ENCODE assay signal across 10 mouse cellular contexts in the genomic region with DNA sequence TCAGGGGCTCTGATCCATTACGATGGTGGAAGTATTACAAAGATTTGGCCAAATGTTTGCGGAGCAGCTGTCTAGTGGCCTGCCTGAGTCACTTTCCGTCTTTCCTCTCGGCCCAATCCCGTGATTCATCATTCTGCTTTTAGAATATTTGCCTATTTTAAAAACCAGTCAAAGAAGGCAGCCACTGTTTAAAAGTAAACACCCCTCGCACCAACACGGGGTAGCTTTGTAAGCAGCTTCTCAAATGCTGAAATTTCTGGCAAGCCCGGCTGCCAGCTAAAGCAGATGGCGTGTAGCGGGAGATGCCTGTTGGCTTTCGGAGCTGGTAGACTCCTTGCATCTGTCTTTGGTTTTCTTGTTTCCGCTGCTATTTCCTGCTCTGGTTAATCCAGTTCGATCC. TPM values are rescaled to one million over a fixed set of nuclear protein-coding genes. Genes with fewer than 3 reads are reported as not detected.
DNase-seq lines count a peak whose midpoint lies in the region; ATAC-seq and TF ChIP-seq lines count a peak whose summit lies in the region.
"Had no signal": no experiment of that assay in that cellular context is flagged by ENCODE, and none has a peak within 500 bp of the region (broad histone marks: within the 10 kb centered on the region; RNA-seq: fewer than 3 reads in every experiment).

No protein-coding gene starts in this region.

- no peak overlapping the region for H3K4me3 ChIP-seq in forebrain, embryonic 14.5 days (ENCODE audit: low read depth, low read length)
- H3K4me3 ChIP-seq in forebrain, embryonic 12.5 days (replicated peaks): no peak overlapping the region
- peak overlapping the region; percentile 26 for H3K4me3 ChIP-seq in cerebellum, adult 2 months (replicated peaks; ENCODE audit: insufficient read depth, low read depth, low read length)
- H3K4me3 ChIP-seq in thymus, adult 2 months (ENCODE audit: control insufficient read depth, insufficient read depth, low read length): no peak overlapping the region
- H3K4me3 ChIP-seq: neural tube, embryonic 13.5 days had no signal

- DNase-seq in forebrain, embryonic 14.5 days (ENCODE audit: low spot score): peak; percentile 88
- peak; percentile 63 to 79 for DNase-seq in cerebellum, adult 2 months
- peak; percentile 53 for DNase-seq in gastrocnemius, postnatal 14 days
- peak; percentile 24 for DNase-seq in lung, postnatal 10 days
- DNase-seq in thymus, adult 2 months: no peak
- DNase-seq in thymus, postnatal 25 days: no peak

- 64% methylated on average over 13 of the region's 13 CpGs for WGBS in forebrain, embryonic 14.5 days
- WGBS in forebrain, embryonic 12.5 days: 90% methylated on average over 13 of the region's 13 CpGs
- 7% methylated on average over 13 of the region's 13 CpGs for WGBS in cerebellum, adult 2 months
- 77% methylated on average over 13 of the region's 13 CpGs for WGBS in thymus, adult 2 months

- intact Hi-C loops in gastrocnemius, postnatal 14 days (cut with DNase I; ENCODE audit: low total_unique reads): no loop called here

- H3K36me3 ChIP-seq in forebrain, embryonic 14.5 days (ENCODE audit: control insufficient read depth, insufficient read depth, low read length): no peaks in the 10 kb centered on the region
- no peaks in the 10 kb centered on the region for H3K36me3 ChIP-seq in forebrain, embryonic 12.5 days (replicated peaks)
- H3K36me3 ChIP-seq in thymus, adult 2 months (ENCODE audit: control insufficient read depth, insufficient read depth, low read length): no peaks in the 10 kb centered on the region
- H3K36me3 ChIP-seq: neural tube, embryonic 13.5 days had no signal

- TF ChIP-seq POLR2A in cerebellum, adult 2 months (IDR thresholded peaks at IDR 0.05; ENCODE audit: borderline replicate concordance, insufficient read depth, low read length): no peak
- no peak for TF ChIP-seq POLR2A in thymus, adult 2 months (IDR thresholded peaks at IDR 0.05; ENCODE audit: control insufficient read depth, extremely low read depth, insufficient read depth, low read length, poor library complexity)

- no peaks in the 10 kb centered on the region for H3K9me3 ChIP-seq in forebrain, embryonic 14.5 days (replicated peaks; ENCODE audit: control insufficient read depth, low read length)
- no peaks in the 10 kb centered on the region for H3K9me3 ChIP-seq in forebrain, embryonic 12.5 days
- H3K9me3 ChIP-seq: neural tube, embryonic 13.5 days had no signal

- H3K4me1 ChIP-seq in forebrain, embryonic 14.5 days (ENCODE audit: control insufficient read depth, insufficient read depth, low read length): no peaks in the 10 kb centered on the region
- H3K4me1 ChIP-seq in forebrain, embryonic 12.5 days: 0 out of 2 replicates have a peak, but pooled peaks cover 2% of the 10 kb centered on the region
- H3K4me1 ChIP-seq in cerebellum, adult 2 months (ENCODE audit: control insufficient read depth, insufficient read depth, low read length): peaks cover 6% of the 10 kb centered on the region; the same call in 1 of the 2 replicates
- H3K4me1 ChIP-seq in thymus, adult 2 months (replicated peaks; ENCODE audit: control insufficient read depth, insufficient read depth, low read length): no peaks in the 10 kb centered on the region; the same call in 1 of the 2 replicates
- H3K4me1 ChIP-seq: neural tube, embryonic 13.5 days had no signal

- H3K9ac ChIP-seq in forebrain, embryonic 14.5 days (ENCODE audit: low read length): no peak overlapping the region
- H3K9ac ChIP-seq in forebrain, embryonic 12.5 days: no peak overlapping the region
- H3K9ac ChIP-seq: neural tube, embryonic 13.5 days had no signal

- no peak overlapping the region; the same call in 1 of the 2 replicates for H3K27ac ChIP-seq in forebrain, embryonic 14.5 days (ENCODE audit: low read depth, low read length)
- H3K27ac ChIP-seq in forebrain, embryonic 12.5 days: no peak overlapping the region
- H3K27ac ChIP-seq in cerebellum, adult 2 months (ENCODE audit: insufficient read depth, low read length): no peak overlapping the region
- H3K27ac ChIP-seq in thymus, adult 2 months (ENCODE audit: control insufficient read depth, insufficient read depth, low read length): no peak overlapping the region
- H3K27ac ChIP-seq: kidney, postnatal 0 days; neural tube, embryonic 13.5 days had no signal

- TF ChIP-seq CTCF in cerebellum, adult 2 months (IDR thresholded peaks at IDR 0.05; ENCODE audit: borderline replicate concordance, insufficient read depth, low read depth, low read length): no peak
- TF ChIP-seq CTCF in thymus, adult 2 months (IDR thresholded peaks at IDR 0.05; ENCODE audit: borderline replicate concordance, control insufficient read depth, extremely low read depth, insufficient read depth, low read length, poor library complexity): no peak

- peak; percentile 91 for ATAC-seq in forebrain, embryonic 14.5 days
- ATAC-seq in forebrain, embryonic 12.5 days (ENCODE audit: low FRiP score): no peak
- ATAC-seq in inflammation-experienced regulatory T-cells, adult 6 months: no peak

- no peaks in the 10 kb centered on the region for H3K27me3 ChIP-seq in forebrain, embryonic 14.5 days (replicated peaks; ENCODE audit: control insufficient read depth, insufficient read depth, low read length)
- no peaks in the 10 kb centered on the region for H3K27me3 ChIP-seq in forebrain, embryonic 12.5 days
- no peaks in the 10 kb centered on the region for H3K27me3 ChIP-seq in cerebellum, adult 2 months (ENCODE audit: control insufficient read depth, insufficient read depth, low read length)
- no peaks in the 10 kb centered on the region for H3K27me3 ChIP-seq in thymus, adult 2 months (ENCODE audit: control insufficient read depth, insufficient read depth, low read length)
- H3K27me3 ChIP-seq: neural tube, embryonic 13.5 days had no signal

- H3K4me2 ChIP-seq in forebrain, embryonic 14.5 days (ENCODE audit: low read length): no peak overlapping the region
- no peak overlapping the region for H3K4me2 ChIP-seq in forebrain, embryonic 12.5 days
- H3K4me2 ChIP-seq: neural tube, embryonic 13.5 days had no signal

RNA-seq across cellular contexts. Expression of a gene that starts 14.4 kb away (rescaled TPM):
- not detected in 2 replicates for polyA plus RNA-seq in forebrain, embryonic 14.5 days (2014; fragmentation: Nextera tagmentation; extraction: Ambion mirVana)
- polyA plus RNA-seq in forebrain, embryonic 12.5 days (2016; fragmentation: Nextera tagmentation; extraction: Ambion mirVana): not detected in 2 replicates
- 0.98 and 1.00 TPM in 2 replicates for polyA plus RNA-seq in cerebellum, adult 2 months (2012; rRNA removed)
- 10 to 100 TPM; 26.9 to 27.6 TPM for total RNA-seq in gastrocnemius, postnatal 14 days (2021)
- polyA plus RNA-seq in inflammation-experienced regulatory T-cells, adult 6 months (2017; shearing (Covaris generic)): not detected
- polyA plus RNA-seq in thymus, adult 2 months (2012; rRNA removed): 3.9 and 4.1 TPM in 2 replicates
- polyA plus RNA-seq: neural tube, embryonic 13.5 days had no signal

Comparison
In these comparisons a context has a peak if more than half of its experiments do, and no peak if none do; other contexts are left out.
1. DNase-seq: peak in forebrain, embryonic 14.5 days (single experiment), cerebellum, adult 2 months (2 of 2), gastrocnemius, postnatal 14 days (single experiment) and lung, postnatal 10 days (single experiment); none in thymus, adult 2 months (single experiment) and thymus, postnatal 25 days (single experiment).